Mouse (Mus musculus) kidney, postnatal 10 days (tissue): ENCODE measurements around the gene Ak2.

ENCODE experiments used
- DNase-seq: peaks from one replicate; pipeline ENCODE4 v3.0.0; 2021; ENCODE audit warnings: mixed read lengths

Gene Ak2

DNA sequence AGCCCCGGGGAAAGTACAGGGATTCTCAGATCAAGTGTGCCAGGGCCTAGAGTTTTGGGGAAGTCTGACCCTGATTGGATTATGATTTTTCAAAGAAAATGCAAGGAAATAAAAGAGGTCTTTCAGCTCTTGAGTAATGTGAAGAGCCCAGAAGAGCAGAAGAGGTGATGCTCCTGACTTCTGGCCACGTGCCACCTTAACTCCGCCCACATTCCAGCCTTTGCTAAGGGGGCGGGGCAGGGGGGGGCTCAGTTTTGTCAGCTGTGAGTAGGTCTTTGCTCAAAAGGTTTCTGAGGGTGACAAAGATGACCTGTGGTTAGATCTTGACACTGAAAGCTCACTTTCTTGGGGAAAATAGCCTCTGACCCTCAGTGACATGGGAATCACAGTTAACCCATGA, 24.6 kb downstream of the Ak2 start:
- peak; percentile 71 for DNase-seq

DNA sequence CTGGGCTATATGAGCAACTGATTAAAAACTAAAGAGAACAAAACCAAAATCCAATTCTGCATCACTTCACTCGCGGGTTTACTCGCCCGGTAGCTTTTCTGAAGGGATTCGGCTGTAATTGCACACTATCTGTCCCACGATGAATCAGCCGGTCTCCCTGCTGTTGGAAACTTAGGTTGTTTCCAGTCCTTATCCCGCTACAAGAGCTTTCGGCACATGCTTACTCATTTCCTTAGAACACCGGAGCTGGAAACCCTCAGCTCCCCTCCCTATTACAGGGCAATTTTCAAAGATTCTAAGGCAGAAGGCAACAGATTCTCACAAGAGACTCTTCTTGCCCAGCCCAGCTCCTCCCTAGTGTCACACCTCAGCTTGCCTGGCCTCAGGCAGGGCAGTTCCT, 25.4 kb downstream of the Ak2 start:
- DNase-seq: no peak

DNA sequence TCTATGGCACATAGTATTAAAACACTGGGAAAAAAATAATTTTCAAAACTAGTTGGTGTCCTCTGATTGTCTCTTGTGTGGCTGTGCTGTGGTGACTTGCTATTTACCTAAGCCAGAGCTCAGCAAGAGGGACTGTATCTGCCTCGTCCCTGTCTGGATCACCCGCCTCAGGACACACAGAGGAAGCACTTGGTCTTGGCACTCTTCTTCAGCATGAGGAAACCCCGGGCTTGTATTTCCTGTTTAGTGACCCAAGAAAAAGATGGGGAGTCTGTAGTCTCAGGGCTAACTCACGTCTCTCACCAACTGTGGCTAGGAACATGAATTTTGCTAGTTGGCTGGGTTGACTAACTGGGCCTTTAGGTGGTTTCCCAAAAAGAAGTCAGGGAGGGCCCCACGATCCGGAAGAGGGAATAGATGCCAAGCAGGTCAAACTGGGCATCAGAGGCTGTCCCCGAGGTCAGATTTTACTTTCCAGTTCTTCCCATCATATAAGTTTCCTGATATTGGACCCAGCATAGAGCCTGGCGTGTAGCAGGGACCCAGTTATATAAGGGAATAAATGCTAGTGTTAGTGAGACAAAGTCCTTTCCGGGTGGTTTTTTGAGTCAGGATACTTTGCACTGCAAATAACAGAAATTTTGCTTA, 27.2 kb downstream of the Ak2 start:
- DNase-seq: no peak

DNA sequence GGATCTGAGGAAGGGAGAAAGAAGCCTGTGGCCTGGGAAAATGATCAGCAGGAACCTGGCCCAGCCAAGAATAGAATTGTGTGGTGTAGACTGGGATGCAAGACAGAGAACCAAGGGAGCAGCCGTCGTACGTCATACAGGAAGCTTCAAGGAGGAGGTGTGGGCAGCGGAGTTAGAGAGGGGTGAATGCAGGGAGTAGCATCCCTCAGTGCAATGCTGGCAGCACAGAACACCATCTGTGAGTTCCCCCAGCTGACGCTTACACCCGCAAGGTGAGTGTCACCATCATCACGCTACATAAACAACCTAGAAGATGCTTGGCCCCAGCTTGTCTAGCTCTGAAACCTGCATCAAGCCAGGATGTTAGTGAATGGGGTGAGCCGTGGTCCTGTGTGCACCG, 28.0 kb downstream of the Ak2 start:
- DNase-seq: no peak

DNA sequence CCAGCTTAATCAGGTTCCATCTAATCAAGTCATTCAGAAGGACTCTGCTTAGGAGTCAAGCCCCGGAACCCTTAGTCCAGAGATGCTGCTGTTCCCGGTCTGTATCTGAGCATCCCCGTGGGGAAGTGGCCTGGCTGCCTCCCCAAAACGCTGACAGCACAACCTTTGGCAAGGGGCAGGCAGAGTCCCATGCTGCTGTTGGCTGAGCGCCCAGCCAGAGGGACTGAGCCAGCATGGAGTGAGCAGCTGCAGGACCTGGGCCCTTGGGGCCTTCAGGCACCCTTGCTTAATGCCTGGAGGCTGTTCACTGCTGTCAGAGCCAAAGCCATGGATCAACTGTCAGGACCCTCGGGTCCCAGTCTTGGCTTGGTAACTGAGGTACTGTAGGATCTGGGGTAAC, 28.7 kb downstream of the Ak2 start:
- DNase-seq: peak; percentile 92

DNA sequence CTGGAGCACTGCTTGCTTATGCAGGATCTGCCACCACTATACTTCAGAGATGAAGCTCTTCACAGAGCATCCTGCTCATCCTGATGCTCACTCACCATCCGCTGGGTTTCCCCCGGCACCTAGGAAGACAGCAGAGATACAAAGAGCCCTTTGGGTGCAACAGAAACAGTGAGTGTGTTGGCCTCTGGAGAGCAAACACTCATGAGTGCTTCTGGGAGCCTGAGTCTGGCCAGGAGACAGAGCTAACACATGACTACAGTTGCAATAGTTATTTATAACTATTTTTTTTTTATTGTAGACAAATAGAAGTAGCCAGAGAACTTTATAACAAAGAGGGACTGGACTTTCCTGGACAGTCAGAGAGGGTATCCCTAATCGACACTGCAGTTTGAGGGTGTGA, 29.7 kb downstream of the Ak2 start:
- no peak for DNase-seq

DNA sequence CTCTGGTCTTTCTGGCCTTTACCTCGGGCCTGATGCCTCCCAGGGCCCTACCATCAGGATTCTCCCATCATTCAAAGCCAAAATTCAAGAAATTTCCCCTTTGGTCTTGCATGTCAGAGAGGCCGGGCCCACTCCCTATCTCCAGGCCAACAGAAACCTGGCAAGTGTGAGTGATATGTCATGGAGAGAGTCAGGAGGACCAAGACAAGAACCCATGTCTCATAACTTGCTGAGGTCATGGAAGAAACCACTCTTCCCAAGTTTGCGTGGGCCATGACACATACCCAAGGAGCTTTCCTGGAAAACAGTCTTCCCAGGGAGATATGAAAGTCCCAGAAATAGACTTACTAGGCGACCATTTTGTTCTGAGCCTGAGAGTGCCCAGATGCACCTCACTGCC, 30.1 kb downstream of the Ak2 start:
- DNase-seq: no peak

DNA sequence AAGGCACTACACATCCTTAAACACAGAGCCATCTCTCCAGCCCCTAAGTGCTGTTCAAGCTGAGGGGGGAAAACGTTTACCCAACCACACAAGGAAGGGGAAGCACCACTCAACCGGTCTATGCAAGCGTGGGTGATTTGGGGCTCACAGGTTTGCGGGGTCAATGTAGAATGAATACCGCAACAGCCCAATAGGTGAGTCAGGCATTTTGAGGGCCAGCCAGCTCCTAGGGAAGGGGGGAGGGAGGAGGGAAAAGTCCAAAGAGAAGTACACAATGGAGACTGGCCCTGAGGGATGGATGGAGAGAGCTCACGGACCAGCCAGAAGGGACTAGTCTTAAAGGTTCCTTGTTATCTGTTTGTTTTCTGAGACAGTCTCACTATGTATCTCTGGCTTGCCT, 32.1 kb downstream of the Ak2 start:
- DNase-seq: no peak

DNA sequence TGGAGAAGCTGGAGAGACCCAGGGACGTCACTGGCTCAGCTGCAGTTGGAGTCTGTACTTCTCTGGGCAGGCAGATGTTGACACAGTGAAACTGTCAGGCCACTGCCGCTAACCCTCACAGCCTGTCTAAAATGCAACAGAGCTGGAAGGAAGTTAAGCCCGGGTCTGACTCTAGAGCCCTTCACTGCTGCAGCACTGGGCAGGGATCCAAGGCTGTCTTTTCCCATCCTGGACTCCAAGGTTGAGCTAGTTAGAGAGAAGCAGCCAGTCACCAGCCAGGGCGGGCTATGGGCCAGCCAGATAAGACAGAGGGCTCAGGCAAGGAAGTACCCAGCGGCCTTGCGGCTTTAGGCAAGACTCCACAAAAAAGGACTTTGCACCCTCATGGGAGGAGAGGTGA, 33.0 kb downstream of the Ak2 start:
- DNase-seq: peak; percentile 89

DNA sequence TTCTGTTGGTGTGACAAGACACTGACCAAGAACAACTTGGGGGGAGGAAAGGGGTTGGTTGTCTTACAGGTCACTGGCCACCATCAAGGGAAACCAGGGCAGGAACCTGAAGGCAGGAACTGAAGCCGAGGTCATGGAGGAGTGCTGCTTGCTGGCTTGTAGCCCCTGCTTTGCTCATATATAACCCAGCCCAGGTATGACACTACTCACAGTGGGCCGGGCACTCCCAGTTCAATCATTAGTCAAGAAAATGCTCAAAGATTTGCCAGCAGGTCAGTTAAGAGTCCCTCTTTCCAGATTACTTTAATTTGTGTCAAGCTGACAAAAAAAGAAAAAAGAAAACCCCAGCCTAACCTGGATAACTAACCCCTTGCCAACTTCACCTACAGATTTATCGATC, 33.9 kb downstream of the Ak2 start:
- no peak for DNase-seq

DNA sequence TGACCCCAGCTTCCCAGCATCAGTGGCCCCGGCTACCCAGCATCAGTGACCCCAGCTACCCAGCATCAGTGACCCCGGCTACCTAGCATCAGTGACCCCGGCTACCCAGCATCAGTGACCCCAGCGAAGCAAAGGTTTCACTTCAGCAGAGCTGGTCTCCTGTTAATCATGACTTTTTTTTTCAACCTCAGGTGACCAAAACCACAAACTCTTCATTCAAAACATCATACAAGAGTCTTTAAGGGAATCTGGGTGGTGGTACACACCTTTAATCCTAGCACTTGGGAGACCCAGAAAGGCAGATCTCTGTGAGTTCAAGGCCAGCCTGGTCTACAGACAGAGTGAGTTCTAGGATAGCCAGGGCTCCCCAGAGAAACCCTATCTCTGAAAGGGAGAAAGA, 39.0 kb downstream of the Ak2 start:
- DNase-seq: no peak

DNA sequence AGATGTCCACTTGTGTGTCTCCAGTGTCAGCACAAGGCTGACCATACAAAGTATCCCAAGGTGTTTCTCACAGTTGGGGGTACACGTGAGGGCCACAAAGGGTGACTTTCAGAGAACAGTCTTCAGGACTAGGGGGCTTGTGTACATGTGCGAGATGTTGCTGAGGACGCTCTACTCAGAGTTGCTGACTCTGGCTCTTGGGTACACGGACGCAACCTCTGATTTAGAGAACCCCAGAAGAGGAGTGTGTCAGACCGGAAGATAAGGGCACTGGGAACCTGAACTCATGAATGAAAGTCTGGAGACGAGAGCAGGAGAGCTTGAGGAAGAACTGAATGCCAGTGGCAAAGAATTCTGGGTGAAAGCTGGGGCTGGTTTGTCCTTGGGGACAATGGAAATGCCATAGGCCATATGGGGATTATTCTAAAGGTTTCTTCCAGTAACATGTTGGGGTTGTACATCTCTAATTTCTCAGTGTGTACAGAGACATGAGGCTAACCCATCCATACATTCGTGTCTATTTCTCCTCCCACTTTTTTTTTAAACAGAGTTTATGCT, 39.7 kb downstream of the Ak2 start:
- no peak for DNase-seq

DNA sequence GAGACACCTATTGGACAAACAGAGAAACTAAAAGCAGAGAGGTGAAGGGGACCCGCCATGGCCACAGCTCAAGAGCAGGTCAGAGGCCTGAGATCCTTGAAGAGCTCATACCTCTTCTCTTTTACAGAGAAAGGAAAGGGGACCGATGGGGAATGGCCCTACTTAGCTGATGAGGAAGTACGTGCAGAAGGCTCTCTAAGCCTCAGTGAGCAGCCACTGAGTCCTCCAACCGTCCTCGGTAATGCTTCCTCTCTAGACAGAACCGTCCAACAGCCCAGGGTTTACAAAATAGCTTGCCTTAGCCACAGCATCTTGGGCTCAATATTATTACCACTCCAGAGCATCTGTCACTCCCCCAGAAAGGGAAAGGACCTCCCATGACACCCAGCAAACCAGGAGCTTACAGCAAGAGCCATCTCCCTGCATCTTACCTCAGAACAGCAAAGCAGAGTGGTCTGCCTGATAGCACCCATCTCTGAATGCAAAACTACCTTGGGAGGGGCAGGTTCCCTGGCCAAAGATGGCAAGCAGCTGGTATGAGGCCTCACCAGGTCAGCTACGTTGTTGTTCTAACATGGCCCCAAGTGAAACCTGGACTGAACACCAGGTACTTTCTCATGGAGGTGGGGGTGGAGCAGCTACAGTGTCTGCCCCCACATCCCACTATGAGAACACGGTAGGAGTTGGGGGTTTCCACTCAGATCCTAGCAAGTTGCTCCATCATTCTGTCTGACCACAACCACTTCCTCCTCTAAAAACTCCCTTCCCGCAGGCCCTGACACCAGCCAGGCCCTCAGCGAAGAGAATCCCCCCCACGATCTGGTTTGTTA, 40.6 kb downstream of the Ak2 start:
- no peak for DNase-seq

DNA sequence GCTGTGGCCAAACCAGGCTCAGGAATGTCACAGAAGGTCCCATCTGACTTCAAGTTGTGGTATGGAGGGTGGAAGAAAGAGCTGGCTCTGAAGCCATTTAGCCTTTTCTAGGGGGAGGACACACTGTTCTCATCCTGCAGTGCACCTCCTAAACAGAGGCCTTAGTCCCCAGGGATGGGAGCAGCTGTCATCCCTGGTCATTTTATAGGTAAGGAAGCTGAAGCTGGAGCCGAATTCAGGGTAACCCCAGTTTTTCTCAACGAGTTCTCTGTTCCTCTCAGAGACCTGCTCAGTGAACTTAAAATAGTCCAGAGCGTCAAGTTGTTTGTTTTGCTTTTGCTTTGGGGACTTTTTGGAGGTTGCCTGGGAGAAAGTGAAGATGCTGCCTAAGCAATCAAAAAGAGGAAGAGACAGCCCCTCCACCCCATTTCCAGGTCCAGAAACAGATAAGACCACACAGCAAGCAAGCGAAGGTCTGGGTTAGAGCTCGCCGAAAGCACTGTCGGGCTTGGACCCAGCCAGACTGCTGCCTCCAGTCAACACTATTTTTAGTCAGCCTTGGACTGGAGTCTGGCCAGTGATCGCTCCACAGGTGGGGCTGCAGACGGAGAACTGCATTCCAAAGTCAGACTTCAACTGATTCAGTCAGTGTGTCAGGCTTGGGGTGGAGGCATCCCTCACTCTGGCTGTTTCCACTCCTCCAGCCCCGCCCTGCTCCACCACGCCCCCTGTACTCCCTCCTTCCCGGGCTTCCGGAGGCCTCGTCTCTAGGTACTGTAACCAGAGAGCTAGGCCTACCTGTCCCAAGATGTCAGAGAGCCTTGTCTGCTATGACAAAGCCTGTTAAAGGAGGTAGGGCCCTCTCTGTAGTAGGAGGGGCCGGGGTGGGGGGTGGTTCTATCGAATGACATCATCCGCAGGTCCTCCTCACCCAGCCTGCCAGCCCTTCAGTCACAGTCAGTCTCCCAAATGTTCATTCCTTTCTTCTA, 41.5 kb downstream of the Ak2 start:
- DNase-seq: peak; percentile 81

DNA sequence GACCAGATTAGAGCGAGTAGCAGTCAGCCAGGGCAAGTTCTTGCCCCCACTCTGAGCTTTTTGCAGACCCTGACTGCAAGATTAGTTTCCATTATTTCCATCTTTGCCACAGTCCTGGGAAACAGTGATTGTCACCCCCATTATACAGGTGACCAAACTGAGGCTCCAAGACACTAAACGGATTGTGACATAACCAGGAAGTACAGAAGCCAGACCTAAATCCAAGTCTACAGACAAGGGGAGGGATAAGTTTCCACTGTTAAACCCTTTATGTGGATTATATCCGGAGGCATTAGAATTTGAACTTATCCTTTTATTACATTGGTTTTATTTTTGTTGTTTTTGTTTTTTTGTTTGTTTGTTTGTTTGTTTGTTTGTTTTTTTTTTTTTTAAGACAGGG, 42.5 kb downstream of the Ak2 start:
- no peak for DNase-seq

DNA sequence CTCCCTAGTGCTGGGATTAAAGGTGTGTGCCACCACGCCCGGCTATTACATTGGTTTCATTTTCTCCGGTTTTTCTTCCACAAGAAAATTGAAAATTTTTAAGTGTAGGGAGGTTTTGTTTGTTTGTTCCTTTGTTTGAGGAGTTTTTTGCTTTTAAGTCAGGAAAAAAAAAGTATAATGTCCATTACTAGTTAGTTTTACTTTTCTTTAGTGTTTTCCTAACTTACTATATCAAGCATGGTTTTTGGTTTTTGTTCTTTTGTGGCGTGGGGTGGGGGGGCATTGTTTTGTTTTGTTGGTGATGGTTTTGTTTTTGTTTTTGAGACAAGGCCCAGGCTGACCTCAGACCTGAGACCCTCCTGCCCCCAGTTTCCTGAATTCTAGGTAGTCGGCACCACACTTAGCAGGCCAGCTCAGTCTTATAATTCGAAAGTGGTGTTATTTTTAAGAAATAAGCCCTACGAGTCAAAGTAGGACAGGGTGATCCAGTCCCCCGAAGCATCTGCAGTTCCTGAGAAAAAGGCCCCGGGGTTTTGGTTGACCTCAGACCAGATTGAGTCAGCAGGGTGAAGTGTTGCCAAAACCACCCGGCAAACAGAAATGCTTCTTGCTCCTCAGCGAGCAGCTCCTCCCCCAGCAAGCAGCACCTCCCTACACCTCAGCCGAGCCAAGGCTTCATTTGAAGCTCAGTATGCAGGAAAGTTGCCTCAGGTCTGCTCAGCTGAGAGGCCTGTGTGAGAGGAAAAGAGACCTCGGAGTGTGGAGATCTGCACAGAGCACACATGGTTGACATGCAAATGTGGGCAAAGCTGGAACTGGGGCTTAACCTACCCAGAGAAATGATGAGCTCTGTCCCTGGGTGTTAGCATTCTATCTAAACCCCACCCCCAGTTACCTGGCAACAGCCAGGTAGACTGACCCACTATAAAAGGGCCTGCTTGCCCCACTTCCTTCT, 43.2 kb downstream of the Ak2 start:
- peak; percentile 64 for DNase-seq

DNA sequence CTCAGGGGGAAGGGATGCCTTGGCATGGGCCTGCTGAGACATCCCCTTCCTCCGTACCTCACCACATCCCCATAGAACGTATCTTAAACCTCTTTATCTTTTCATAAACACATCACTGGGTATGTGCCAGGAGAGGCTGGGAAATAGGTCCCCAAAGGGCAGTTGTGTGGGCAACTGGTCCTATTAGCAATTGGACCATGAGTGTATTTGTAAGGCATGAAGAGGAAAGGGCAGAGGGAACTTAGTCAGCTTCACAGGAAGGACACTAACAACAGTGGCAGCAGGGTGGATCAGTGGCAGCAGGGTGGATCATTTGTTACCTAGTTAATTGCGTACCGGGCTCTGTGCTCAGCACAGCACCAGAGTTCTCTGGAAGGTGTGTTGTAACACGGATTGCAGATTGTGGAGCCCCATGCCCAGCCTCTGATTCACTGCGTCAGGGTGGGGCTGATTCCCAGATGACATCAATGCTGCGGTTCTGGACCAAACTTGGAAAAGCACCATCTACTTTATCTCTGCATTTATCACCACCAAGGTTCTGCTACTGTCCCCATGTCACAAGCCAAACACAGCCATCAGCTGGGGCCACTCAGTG, 44.2 kb downstream of the Ak2 start:
- no peak for DNase-seq

DNA sequence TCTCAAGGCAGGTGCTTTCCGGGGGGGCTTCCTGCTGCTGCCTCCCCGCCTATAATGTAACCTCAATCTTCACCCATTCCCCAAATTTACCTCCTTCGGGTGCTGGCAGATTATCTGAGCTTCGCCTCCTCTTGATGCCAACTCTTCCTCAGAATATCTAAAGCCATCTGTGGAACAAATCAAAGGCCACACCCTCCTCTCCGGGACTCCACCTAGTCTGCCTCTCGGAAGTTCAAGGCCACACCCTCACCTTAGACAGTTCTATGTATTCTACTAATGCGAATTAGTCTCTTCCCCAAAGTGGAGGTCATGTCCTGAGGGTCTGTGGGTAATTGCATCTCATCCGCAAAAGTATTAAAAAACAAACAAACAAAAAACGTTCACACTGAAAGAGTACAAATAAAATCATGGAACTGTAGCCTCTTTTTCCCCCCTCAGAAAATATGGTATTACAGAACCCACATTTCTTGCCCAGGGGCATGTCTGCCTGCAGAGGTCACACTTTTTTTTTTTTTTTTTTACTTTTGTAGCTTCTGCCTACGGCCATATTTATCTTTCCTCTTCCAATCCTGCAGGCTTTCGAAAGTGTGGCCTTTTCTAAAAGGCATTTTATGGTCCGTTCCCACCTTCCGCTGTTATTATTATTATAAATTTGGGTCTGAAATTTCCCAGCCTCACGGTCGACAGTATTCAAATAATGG, 56.1 kb downstream of the Ak2 start:
- no peak for DNase-seq

DNA sequence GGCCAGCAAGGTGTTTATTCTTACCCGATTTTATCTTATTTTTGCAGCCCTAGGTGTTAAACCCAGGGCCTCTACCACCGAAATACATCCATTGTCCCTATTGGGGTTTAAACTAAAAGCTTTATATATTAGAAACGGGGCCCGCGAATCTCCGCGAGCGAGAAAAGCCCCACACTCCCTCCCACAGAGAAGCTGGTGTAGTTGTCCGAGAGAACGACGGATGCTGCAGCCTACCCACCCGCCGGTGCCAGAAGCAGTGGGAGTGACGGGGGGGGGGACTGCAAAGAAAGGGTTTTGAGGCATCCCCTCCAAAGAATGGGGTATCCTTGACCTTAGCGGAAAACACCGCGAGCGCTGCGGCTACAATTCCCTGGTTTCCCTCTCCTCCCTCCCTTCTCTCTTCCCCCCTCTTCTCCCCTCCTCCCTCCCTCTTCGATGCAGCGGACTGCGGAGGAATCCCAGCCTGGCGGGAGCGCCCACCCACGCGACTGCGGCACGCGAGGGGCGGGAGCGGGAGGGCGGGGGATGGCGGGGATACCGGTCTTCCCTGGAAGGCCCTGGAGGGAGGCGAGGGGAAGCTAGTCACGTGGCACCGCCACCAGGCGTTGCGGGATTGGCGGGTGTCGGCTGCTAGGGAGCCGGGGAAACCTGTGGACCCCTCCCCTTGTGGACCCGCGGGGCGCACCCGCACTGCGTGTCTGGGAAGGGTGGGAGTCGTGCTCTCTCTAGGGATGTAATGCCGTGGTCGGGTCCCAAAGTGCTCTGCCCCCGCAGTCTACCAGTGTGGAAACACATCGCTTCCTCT, 56.9 kb downstream of the Ak2 start:
- peak; percentile 79 for DNase-seq
